Mouse (Mus musculus) midbrain, postnatal 0 days (tissue): ENCODE results near the gene Gpbp1l1. TPM values are rescaled to one million over a fixed set of nuclear protein-coding genes. Genes with fewer than 3 reads are reported as not detected.

Experiments used
- ATAC-seq: fragments of 200-750 bp; cut with Nextera tagmentation; 2 replicates; pipeline ENCODE4 v1.8.0; 2017; ENCODE audit warnings: moderate number of reproducible peaks, mild to moderate bottlenecking, moderate TSS enrichment, moderate library complexity; ENCODE audit not compliant: low FRiP score
- DNase-seq: peaks from one replicate; pipeline ENCODE4 v3.0.0-alpha.2; 2015; ENCODE audit warnings: low spot score
- H3K27ac ChIP-seq: fragments of 300-500 bp; sonication (generic); 2 replicates; pipeline ENCODE4 v1.5.1; 2014; ENCODE audit warnings: low read depth, mild to moderate bottlenecking, low read length, mixed read lengths
- H3K27me3 ChIP-seq: fragments of 300-500 bp; sonication (generic); 2 replicates; pipeline ENCODE4 v1.6.1; 2014; ENCODE audit warnings: low read length, control low read depth, mixed read lengths; ENCODE audit not compliant: insufficient read depth
- H3K36me3 ChIP-seq: fragments of 300-500 bp; sonication (generic); 2 replicates; pipeline ENCODE4 v1.6.1; 2014; ENCODE audit warnings: low read length, control low read depth, mixed read lengths; ENCODE audit not compliant: insufficient read depth
- H3K4me1 ChIP-seq: fragments of 300-500 bp; sonication (generic); 2 replicates; pipeline ENCODE4 v1.6.1; 2014; ENCODE audit warnings: mild to moderate bottlenecking, control low read depth, antibody characterized with exemption, low read length, mixed read lengths; ENCODE audit not compliant: insufficient read depth
- H3K4me2 ChIP-seq: fragments of 300-500 bp; sonication (generic); 2 replicates; pipeline ENCODE4 v1.6.1; 2014; ENCODE audit warnings: low read depth, mild to moderate bottlenecking, low read length, mixed read lengths; ENCODE audit not compliant: poor library complexity, severe bottlenecking
- H3K4me3 ChIP-seq: fragments of 300-500 bp; sonication (generic); 2 replicates; pipeline ENCODE4 v1.5.1; 2014; ENCODE audit warnings: low read depth, mild to moderate bottlenecking, low read length, moderate library complexity
- H3K9ac ChIP-seq: fragments of 300-500 bp; sonication (generic); replicated peaks from 2 replicates; pipeline ENCODE4 v1.6.1; 2014; ENCODE audit warnings: mild to moderate bottlenecking, low read length, moderate library complexity, mixed read lengths; ENCODE audit not compliant: poor library complexity, severe bottlenecking
- H3K9me3 ChIP-seq: fragments of 300-500 bp; sonication (generic); 2 replicates; pipeline ENCODE4 v1.6.1; 2016; ENCODE audit warnings: low read length, control low read depth
- CTCF ChIP-seq: IDR thresholded peaks from 2 replicates; pipeline ENCODE4 v1.5.1; 2016; ENCODE audit warnings: antibody characterized with exemption, mild to moderate bottlenecking
- WGBS: fragments of 180-500 bp; shearing (Covaris S2); extraction: QIAGEN DNeasy Blood & Tissue Kit; methylation state at CpG from one replicate; pipeline ENCODE4 v1.1.7; 2014; 5-methylcytosine and 5-hydroxymethylcytosine counted together
- polyA plus RNA-seq: library from polyadenylated mRNA; unstranded; fragments of >200 nt; fragmentation: Nextera tagmentation; extraction: Ambion mirVana; gene quantifications from 2 replicates; pipeline ENCODE4 v1.2.1, GENCODE M21; 2015
- total RNA-seq: library from RNA; depleted of rRNA; stranded (reverse); fragments of >200 nt; gene quantifications from 2 replicates; pipeline ENCODE4 v1.2.3, GENCODE M21; 2014

Gene Gpbp1l1
- total and polyA plus RNA-seq, 2 experiments from 2014 or later: 14.7 to 33.7 TPM

GRCm38 (mm10) chr4:116596978-116597881, 39.8 kb downstream of the Gpbp1l1 start:
- TF ChIP-seq CTCF: peak; percentile 39
- Histone ChIP-seq H3K9ac (peak overlapping the region; percentile 64), H3K27me3 (no peaks in the 10 kb centered on the region), H3K4me2 (peak overlapping the region; percentile 86), H3K4me3 (peak overlapping the region; percentile 74), H3K36me3 (peaks cover 20% of the 10 kb centered on the region; the same call in 1 of the 2 replicates), H3K4me1 (peaks cover 9% of the 10 kb centered on the region), H3K27ac (peak overlapping the region; percentile 88), H3K9me3 (no peaks in the 10 kb centered on the region)
- WGBS: under 1% methylated on average over 50 of the region's 50 CpGs
- peak; percentile 97 for ATAC-seq
- DNase-seq: peak; percentile 95

GRCm38 (mm10) chr4:116612621-116613020, 55.2 kb downstream of the Gpbp1l1 start:
- no peaks in the 10 kb centered on the region for H3K4me1 ChIP-seq
- ATAC-seq (no peak), DNase-seq (no peak)
- peaks cover 16% of the 10 kb centered on the region for H3K36me3 ChIP-seq
- no peaks in the 10 kb centered on the region for H3K9me3 ChIP-seq
- WGBS: 91% methylated on average over 2 of the region's 2 CpGs
- no peak overlapping the region for H3K9ac ChIP-seq
- H3K27ac ChIP-seq: no peak overlapping the region
- no peak overlapping the region for H3K4me3 ChIP-seq
- no peak for TF ChIP-seq CTCF
- H3K4me2 ChIP-seq: no peak overlapping the region
- no peaks in the 10 kb centered on the region for H3K27me3 ChIP-seq

GRCm38 (mm10) chr4:116615237-116615636, 57.8 kb downstream of the Gpbp1l1 start:
- DNase-seq (no peak), ATAC-seq (no peak)
- Histone ChIP-seq H3K4me1 (no peaks in the 10 kb centered on the region), H3K36me3 (peaks cover 11% of the 10 kb centered on the region), H3K9ac (no peak overlapping the region), H3K9me3 (no peaks in the 10 kb centered on the region), H3K27me3 (no peaks in the 10 kb centered on the region), H3K4me2 (no peak overlapping the region), H3K27ac (no peak overlapping the region), H3K4me3 (no peak overlapping the region)
- 97% methylated on average over 2 of the region's 2 CpGs for WGBS
- no peak for TF ChIP-seq CTCF

- Histone ChIP-seq H3K27ac (no peak overlapping the region), H3K4me3 (no peak overlapping the region), H3K9ac (no peak overlapping the region), H3K9me3 (no peaks in the 10 kb centered on the region), H3K36me3 (0 out of 2 replicates have a peak, but pooled peaks cover 3% of the 10 kb centered on the region), H3K4me2 (no peak overlapping the region), H3K4me1 (0 out of 2 replicates have a peak, but pooled peaks cover 3% of the 10 kb centered on the region), H3K27me3 (no peaks in the 10 kb centered on the region)
- DNase-seq (no peak), ATAC-seq (no peak)
- 95% methylated on average over 4 of the region's 4 CpGs for WGBS
- TF ChIP-seq CTCF: no peak
Observed at GRCm38 (mm10) chr4:116624831-116625230, 67.4 kb downstream of the Gpbp1l1 start.

- peak; percentile 33 for TF ChIP-seq CTCF
- under 1% methylated on average over 49 of the region's 53 CpGs for WGBS
Observed at GRCm38 (mm10) chr4:116626658-116627358, 69.3 kb downstream of the Gpbp1l1 start.

More at GRCm38 (mm10) chr4:116626658-116627358, 69.3 kb downstream of the Gpbp1l1 start:
- Histone ChIP-seq H3K27me3 (no peaks in the 10 kb centered on the region), H3K4me3 (peak overlapping the region; percentile 97), H3K4me2 (peak overlapping the region; percentile 75), H3K9me3 (no peaks in the 10 kb centered on the region), H3K9ac (peak overlapping the region; percentile 90), H3K36me3 (no peaks in the 10 kb centered on the region), H3K27ac (peak overlapping the region; percentile 97), H3K4me1 (0 out of 2 replicates have a peak, but pooled peaks cover 3% of the 10 kb centered on the region)
- ATAC-seq (peak; percentile 78), DNase-seq (peak; percentile 92)
